Mouse (Mus musculus) intestine, postnatal 0 days (tissue): ENCODE data around the gene Dus1l. TPM values are rescaled to one million over a fixed set of nuclear protein-coding genes. Genes with fewer than 3 reads are reported as not detected.

Source experiments
- ATAC-seq: fragments of 200-750 bp; cut with Nextera tagmentation; 2 replicates; pipeline ENCODE4 v1.8.0; 2017; ENCODE audit warnings: mild to moderate bottlenecking, moderate TSS enrichment, moderate library complexity
- H3K27ac ChIP-seq: fragments of 300-500 bp; sonication (generic); 2 replicates; pipeline ENCODE4 v1.5.1; 2014; ENCODE audit warnings: mild to moderate bottlenecking, low read depth, low read length, moderate library complexity
- H3K27me3 ChIP-seq: fragments of 300-500 bp; sonication (generic); replicated peaks from 2 replicates; pipeline ENCODE4 v1.6.1; 2014; ENCODE audit warnings: low read length, mixed read lengths; ENCODE audit not compliant: control insufficient read depth, insufficient read depth
- H3K36me3 ChIP-seq: fragments of 300-500 bp; sonication (generic); 2 replicates; pipeline ENCODE4 v1.6.1; 2014; ENCODE audit warnings: mild to moderate bottlenecking, moderate library complexity; ENCODE audit not compliant: control insufficient read depth, insufficient read depth
- H3K4me1 ChIP-seq: fragments of 300-500 bp; sonication (generic); replicated peaks from 2 replicates; pipeline ENCODE4 v1.6.1; 2014; ENCODE audit warnings: antibody characterized with exemption, low read length, mixed read lengths; ENCODE audit not compliant: control insufficient read depth, insufficient read depth
- H3K4me2 ChIP-seq: fragments of 300-500 bp; sonication (generic); replicated peaks from 2 replicates; pipeline ENCODE4 v1.6.1; 2014; ENCODE audit warnings: low read depth, mild to moderate bottlenecking, moderate library complexity
- H3K4me3 ChIP-seq: fragments of 300-500 bp; sonication (generic); 2 replicates; pipeline ENCODE4 v1.5.1; 2014; ENCODE audit warnings: low read depth, low read length
- H3K9ac ChIP-seq: fragments of 300-500 bp; sonication (generic); 2 replicates; pipeline ENCODE4 v1.6.1; 2014; ENCODE audit warnings: mild to moderate bottlenecking, low read depth, low read length
- H3K9me3 ChIP-seq: fragments of 300-500 bp; sonication (generic); 2 replicates; pipeline ENCODE4 v1.6.1; 2016; ENCODE audit warnings: mixed run types; ENCODE audit not compliant: control insufficient read depth
- CTCF ChIP-seq: sonication (generic); IDR thresholded peaks from 2 replicates; pipeline ENCODE4 v1.5.1; 2016; ENCODE audit warnings: low read depth, mild to moderate bottlenecking, control low read depth, antibody characterized with exemption, moderate library complexity
- WGBS: fragments of 180-500 bp; shearing (Covaris S2); extraction: QIAGEN DNeasy Blood & Tissue Kit; methylation state at CpG from one replicate; pipeline ENCODE4 v1.1.7; 2014; 5-methylcytosine and 5-hydroxymethylcytosine counted together
- polyA plus RNA-seq: library from polyadenylated mRNA; unstranded; fragments of >200 nt; fragmentation: Nextera tagmentation; extraction: Ambion mirVana; gene quantifications from 2 replicates; pipeline ENCODE4 v1.2.1, GENCODE M21; 2015

Gene Dus1l
- polyA plus RNA-seq, 1 experiment from 2014 or later = 45.5 TPM

GRCm38 (mm10) chr11:120740981-120741380 lies 55.2 kb downstream of the Dus1l start:
- Histone ChIP-seq H3K4me2 (no peak overlapping the region), H3K4me1 (no peaks in the 10 kb centered on the region), H3K9me3 (no peaks in the 10 kb centered on the region), H3K4me3 (no peak overlapping the region), H3K27me3 (no peaks in the 10 kb centered on the region), H3K36me3 (no peaks in the 10 kb centered on the region), H3K27ac (no peak overlapping the region), H3K9ac (no peak overlapping the region)
- no peak for ATAC-seq
- TF ChIP-seq CTCF = no peak
- 87% methylated on average over 5 of the region's 5 CpGs for WGBS

Other genes with a start within 250 kb of the Dus1l start
- 68.7 and 73.4 TPM in 2 replicates for gene Mcrip1, start 246.7 kb downstream of the Dus1l start, polyA plus RNA-seq
- 1.4 and 1.6 TPM in 2 replicates for gene Ppp1r27, start 245.3 kb downstream of the Dus1l start, polyA plus RNA-seq
- gene P4hb, start 223.2 kb downstream of the Dus1l start, polyA plus RNA-seq = 2,516 and 2,539 TPM in 2 replicates
- gene Arhgdia, start 214.8 kb downstream of the Dus1l start, polyA plus RNA-seq = 474 and 493 TPM in 2 replicates
- 209 and 226 TPM in 2 replicates for gene Alyref, start 198.0 kb downstream of the Dus1l start, polyA plus RNA-seq
- 107 and 108 TPM in 2 replicates for gene Anapc11, start 198.0 kb downstream of the Dus1l start, polyA plus RNA-seq
- gene Npb, start 187.9 kb downstream of the Dus1l start, polyA plus RNA-seq = 3.4 and 3.5 TPM in 2 replicates
- 320 and 378 TPM in 2 replicates for gene Pcyt2, start 178.5 kb downstream of the Dus1l start, polyA plus RNA-seq
- 73.1 and 77.7 TPM in 2 replicates for gene Sirt7, start 171.2 kb downstream of the Dus1l start, polyA plus RNA-seq
- 40.2 and 49.1 TPM in 2 replicates for gene Mafg, start 162.8 kb downstream of the Dus1l start, polyA plus RNA-seq
- gene Pycr1, start 152.6 kb downstream of the Dus1l start, polyA plus RNA-seq = 5.3 and 6.5 TPM in 2 replicates
- gene Myadml2, start 148.2 kb downstream of the Dus1l start, polyA plus RNA-seq = not detected in 2 replicates
- gene Notum, start 135.2 kb downstream of the Dus1l start, polyA plus RNA-seq = 0.39 and 0.68 TPM in 2 replicates
- 105 and 106 TPM in 2 replicates for gene Aspscr1, start 123.4 kb downstream of the Dus1l start, polyA plus RNA-seq
- 127 and 131 TPM in 2 replicates for gene Cenpx, start 82.7 kb downstream of the Dus1l start, polyA plus RNA-seq
- 13.5 and 14.5 TPM in 2 replicates for gene Lrrc45, start 82.5 kb downstream of the Dus1l start, polyA plus RNA-seq
- gene Rac3, start 74.9 kb downstream of the Dus1l start, polyA plus RNA-seq = 9.0 TPM in 2 replicates
- gene Dcxr, start 69.1 kb downstream of the Dus1l start, polyA plus RNA-seq = 81.1 and 88.6 TPM in 2 replicates
- 1.2 and 1.6 TPM in 2 replicates for gene Cbr2, start 64.3 kb downstream of the Dus1l start, polyA plus RNA-seq
- gene Hmga1b, start 33.6 kb downstream of the Dus1l start, polyA plus RNA-seq = 10.8 and 12.2 TPM in 2 replicates
- gene Rfng, start 12.2 kb downstream of the Dus1l start, polyA plus RNA-seq = 22.8 and 23.7 TPM in 2 replicates
- 70.9 and 74.8 TPM in 2 replicates for gene Gps1, start 12.1 kb downstream of the Dus1l start, polyA plus RNA-seq
- 10.1 and 11.3 TPM in 2 replicates for gene Fasn, start 28.1 kb upstream of the Dus1l start, polyA plus RNA-seq
- 1.1 and 1.3 TPM in 2 replicates for gene Ccdc57, start 136.5 kb upstream of the Dus1l start, polyA plus RNA-seq
- gene Slc16a3, start 152.1 kb upstream of the Dus1l start, polyA plus RNA-seq = 7.2 and 8.0 TPM in 2 replicates
- 62.0 and 65.6 TPM in 2 replicates for gene Csnk1d, start 194.9 kb upstream of the Dus1l start, polyA plus RNA-seq
- 2.2 and 2.3 TPM in 2 replicates for gene Cd7, start 243.0 kb upstream of the Dus1l start, polyA plus RNA-seq